Mouse (Mus musculus) ES-Bruce4 (cell line): ENCODE results near the gene Med29. TPM values are rescaled to one million over a fixed set of nuclear protein-coding genes. Genes with fewer than 3 reads are reported as not detected.

Experiments
- H3K27ac ChIP-seq: 2 replicates; pipeline ENCODE4 v1.5.1; 2012; ENCODE audit warnings: low read length, inconsistent platforms; ENCODE audit not compliant: insufficient read depth
- H3K27me3 ChIP-seq: 2 replicates; pipeline ENCODE4 v1.6.1; 2012; ENCODE audit warnings: mild to moderate bottlenecking, low read length, inconsistent platforms; ENCODE audit not compliant: control insufficient read depth, poor library complexity, insufficient read depth, severe bottlenecking
- H3K36me3 ChIP-seq: 2 replicates; pipeline ENCODE4 v1.6.1; 2012; ENCODE audit warnings: inconsistent platforms, mild to moderate bottlenecking, low read length, moderate library complexity; ENCODE audit not compliant: control insufficient read depth, poor library complexity, insufficient read depth, severe bottlenecking
- H3K4me1 ChIP-seq: one replicate; pipeline ENCODE4 v1.8.1; 2011; ENCODE audit warnings: low read length; ENCODE audit not compliant: control insufficient read depth, insufficient read depth
- H3K4me3 ChIP-seq: 2 replicates; pipeline ENCODE4 v1.5.1; 2011; ENCODE audit warnings: low read depth, mild to moderate bottlenecking, low read length
- H3K9ac ChIP-seq: 2 replicates; pipeline ENCODE4 v1.6.1; 2012; ENCODE audit warnings: low read depth, mild to moderate bottlenecking, inconsistent platforms; ENCODE audit not compliant: poor library complexity, severe bottlenecking
- H3K9me3 ChIP-seq: replicated peaks from 2 replicates; pipeline ENCODE4 v1.6.1; 2012; ENCODE audit warnings: mild to moderate bottlenecking, low read length, inconsistent platforms; ENCODE audit not compliant: control insufficient read depth, poor library complexity, insufficient read depth, severe bottlenecking
- CTCF ChIP-seq: IDR thresholded peaks from one replicate; pipeline ENCODE4 v1.8.1; 2011; ENCODE audit warnings: low read depth, low read length
- EP300 ChIP-seq: IDR thresholded peaks from 2 replicates; pipeline ENCODE4 v1.6.1; 2011; ENCODE audit warnings: low read depth, low read length; ENCODE audit not compliant: insufficient read depth
- POLR2A ChIP-seq: IDR thresholded peaks from one replicate; pipeline ENCODE4 v1.8.1; 2011; ENCODE audit warnings: low read length; ENCODE audit not compliant: insufficient read depth
- polyA plus RNA-seq: library from polyadenylated mRNA; stranded (reverse); fragments of >200 nt; gene quantifications from 2 replicates; pipeline ENCODE4 v1.2.4, GENCODE M21; 2011; ENCODE audit warnings: low read depth; ENCODE audit not compliant: missing spikeins, insufficient read depth, insufficient read length

Gene Med29
- polyA plus RNA-seq, 1 experiment, result 18.1 TPM

DNA sequence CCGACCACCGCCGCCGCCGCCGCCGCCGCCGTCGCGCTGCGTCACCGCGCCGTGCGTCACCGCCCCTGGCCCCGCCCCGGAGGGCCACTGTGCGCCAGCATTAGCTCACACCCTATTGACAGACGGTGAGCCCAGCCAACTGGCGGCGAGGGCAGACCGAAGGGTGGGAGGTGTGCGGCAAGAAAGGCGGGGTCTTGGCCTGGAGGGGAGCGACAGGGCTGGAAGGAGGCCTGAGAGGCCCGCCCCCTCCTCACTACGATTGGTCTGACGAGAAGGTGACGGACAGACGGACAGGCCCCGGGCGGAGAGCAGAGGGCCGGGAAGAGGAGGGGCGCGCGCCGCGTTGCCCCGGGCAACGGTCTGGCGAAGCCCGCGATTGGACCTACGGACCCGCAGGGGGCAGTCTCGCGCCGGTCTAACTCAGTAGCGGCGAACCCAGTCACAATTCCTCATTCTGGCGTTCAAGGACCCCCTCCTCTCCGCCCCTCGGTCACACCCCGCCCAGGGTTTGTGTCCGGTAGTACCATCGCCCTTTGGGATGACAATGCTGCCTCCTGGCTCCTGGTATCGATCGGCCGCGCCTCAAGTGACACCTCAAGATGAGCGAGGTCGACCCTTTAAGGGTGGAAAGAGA is 43.9 kb upstream of the Med29 start:
- Histone ChIP-seq H3K36me3 (peaks cover 7% of the 10 kb centered on the region; the same call in 1 of the 2 replicates), H3K4me3 (peak overlapping the region; percentile 79), H3K27ac (peak overlapping the region; percentile 39), H3K9ac (peak overlapping the region; percentile 97), H3K27me3 (no peaks in the 10 kb centered on the region), H3K4me1 (peaks cover 5% of the 10 kb centered on the region), H3K9me3 (no peaks in the 10 kb centered on the region)
- peak; percentile 65 for TF ChIP-seq CTCF
- TF ChIP-seq EP300, result no peak
- TF ChIP-seq POLR2A, result no peak

DNA sequence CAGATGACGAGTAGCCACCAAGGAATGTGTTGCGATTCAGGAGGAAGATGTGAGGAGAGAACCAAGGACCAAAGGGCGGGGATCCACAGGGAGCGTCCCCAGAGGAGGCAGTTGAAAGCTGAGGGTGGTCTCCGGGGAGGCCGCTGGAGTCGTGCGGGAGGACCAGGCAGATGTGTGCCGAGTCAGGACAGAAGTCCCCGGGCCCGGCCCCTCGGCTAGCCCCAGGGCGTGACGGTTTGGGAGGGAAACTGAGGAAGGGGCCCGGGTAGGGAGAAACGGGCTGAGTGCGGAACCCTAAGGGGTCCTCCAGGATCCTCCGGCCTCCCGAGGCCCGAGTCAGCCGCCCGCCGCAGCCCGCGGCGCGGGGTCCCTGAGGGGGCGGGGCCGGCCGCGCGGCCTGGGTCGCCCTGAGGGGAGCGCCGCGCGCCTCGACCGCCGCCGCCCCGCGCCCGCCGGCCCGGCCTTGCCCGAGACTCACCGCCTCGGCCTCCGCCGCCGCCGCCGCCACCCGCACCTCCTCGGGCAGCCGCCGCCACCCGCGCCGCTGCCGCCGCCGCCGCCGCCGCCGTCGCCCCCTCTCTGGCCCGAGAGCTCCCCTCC is 43.3 kb upstream of the Med29 start:
- H3K27ac ChIP-seq, result no peak overlapping the region
- H3K36me3 ChIP-seq, result peaks cover 7% of the 10 kb centered on the region; the same call in 1 of the 2 replicates
- no peaks in the 10 kb centered on the region for H3K9me3 ChIP-seq
- TF ChIP-seq CTCF (no peak), POLR2A (no peak), EP300 (no peak)
- peak overlapping the region; percentile 82 for H3K4me3 ChIP-seq
- peaks cover under 1% of the 10 kb centered on the region for H3K4me1 ChIP-seq
- H3K9ac ChIP-seq, result peak overlapping the region; percentile 97
- H3K27me3 ChIP-seq, result no peaks in the 10 kb centered on the region

DNA sequence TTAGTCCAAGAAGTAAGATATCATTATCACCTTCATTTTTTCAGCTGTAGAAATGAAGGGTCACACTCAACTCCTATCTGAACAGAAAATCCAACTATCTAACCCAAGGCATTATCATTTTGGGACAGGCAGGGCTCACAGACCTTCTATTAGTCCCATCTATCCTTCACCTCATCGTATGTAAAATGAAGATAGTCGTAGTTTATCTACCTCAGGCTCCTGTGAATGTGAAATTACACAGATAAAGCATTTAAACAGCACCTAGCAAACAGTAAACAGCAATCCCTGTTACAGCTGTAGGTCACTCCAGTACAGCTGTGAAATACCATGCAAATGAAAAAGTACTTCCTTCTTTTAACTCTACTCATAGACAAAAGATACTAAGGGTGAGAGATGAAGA is 39.7 kb upstream of the Med29 start:
- TF ChIP-seq POLR2A (no peak), EP300 (no peak), CTCF (no peak)
- H3K27ac ChIP-seq, result no peak overlapping the region
- H3K4me3 ChIP-seq, result no peak overlapping the region
- no peak overlapping the region for H3K9ac ChIP-seq
- H3K36me3 ChIP-seq, result peaks cover 10% of the 10 kb centered on the region
- H3K27me3 ChIP-seq, result no peaks in the 10 kb centered on the region
- H3K9me3 ChIP-seq, result no peaks in the 10 kb centered on the region
- no peaks in the 10 kb centered on the region for H3K4me1 ChIP-seq

DNA sequence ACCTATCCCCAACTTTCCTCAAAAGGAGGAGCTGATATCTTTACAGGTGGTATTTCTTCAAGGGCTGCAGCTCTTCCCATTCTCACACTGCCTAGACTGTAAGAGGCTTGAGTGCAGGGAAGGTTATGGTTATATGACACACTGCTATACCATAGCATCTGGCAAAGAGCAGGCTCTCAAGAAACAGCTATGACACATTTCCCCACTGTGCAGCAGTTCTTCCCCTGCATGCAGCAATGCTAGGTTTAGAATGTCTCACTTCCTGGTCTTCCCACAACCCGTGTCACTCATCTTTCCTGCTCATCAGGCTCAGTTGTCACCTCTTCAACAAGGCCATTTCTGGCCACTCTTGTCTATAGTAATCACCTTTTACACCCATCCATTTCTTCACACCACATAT is 38.0 kb upstream of the Med29 start:
- H3K27ac ChIP-seq, result no peak overlapping the region
- no peak for TF ChIP-seq CTCF
- no peak for TF ChIP-seq EP300
- TF ChIP-seq POLR2A, result no peak
- H3K4me3 ChIP-seq, result no peak overlapping the region
- H3K9me3 ChIP-seq, result no peaks in the 10 kb centered on the region
- H3K4me1 ChIP-seq, result no peaks in the 10 kb centered on the region
- no peaks in the 10 kb centered on the region for H3K27me3 ChIP-seq
- H3K36me3 ChIP-seq, result peaks cover 10% of the 10 kb centered on the region
- H3K9ac ChIP-seq, result no peak overlapping the region

DNA sequence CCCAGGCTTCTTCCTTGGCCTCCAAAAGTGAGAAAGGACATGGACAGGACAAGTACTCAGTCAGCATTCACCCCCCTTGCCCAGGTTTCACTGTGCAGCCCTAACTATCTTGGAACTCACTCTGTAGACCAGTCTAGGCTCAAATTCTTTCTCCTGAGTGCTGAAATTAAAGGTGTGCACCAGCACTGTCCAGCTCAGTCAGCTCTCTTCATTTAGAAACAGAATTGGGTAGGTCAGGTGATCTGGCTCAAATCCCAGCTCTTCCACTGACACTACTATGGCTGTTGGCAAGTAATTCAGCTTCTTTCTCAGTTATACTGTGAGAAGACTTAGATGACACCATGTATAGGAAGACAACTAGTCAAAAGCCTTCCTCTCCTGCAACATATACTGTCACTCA is 35.2 kb upstream of the Med29 start:
- TF ChIP-seq POLR2A (no peak), CTCF (no peak), EP300 (no peak)
- H3K36me3 ChIP-seq, result peaks cover 15% of the 10 kb centered on the region
- H3K9me3 ChIP-seq, result no peaks in the 10 kb centered on the region
- no peak overlapping the region for H3K27ac ChIP-seq
- H3K27me3 ChIP-seq, result no peaks in the 10 kb centered on the region
- no peaks in the 10 kb centered on the region for H3K4me1 ChIP-seq
- no peak overlapping the region for H3K9ac ChIP-seq
- no peak overlapping the region for H3K4me3 ChIP-seq

DNA sequence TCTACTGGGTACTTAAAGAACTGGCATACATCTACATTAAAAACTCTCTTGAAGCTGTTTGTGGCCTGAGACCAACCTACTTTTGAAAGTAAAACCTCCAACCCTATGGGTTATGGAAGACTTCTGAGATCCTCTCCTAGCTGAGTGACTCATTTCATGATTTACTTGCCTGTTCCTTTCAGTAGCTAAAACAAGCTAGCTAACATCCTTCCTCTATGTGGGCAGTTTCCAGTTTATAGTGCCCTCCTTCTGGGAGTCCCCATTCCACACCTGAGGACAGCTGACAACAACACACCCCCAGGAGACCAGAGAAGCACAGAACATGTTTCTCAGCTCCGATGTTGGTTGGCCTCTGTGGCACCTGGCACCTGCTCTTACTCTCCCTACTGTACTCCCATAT is 30.5 kb upstream of the Med29 start:
- TF ChIP-seq POLR2A, result no peak
- no peak for TF ChIP-seq CTCF
- Histone ChIP-seq H3K4me1 (peaks cover 3% of the 10 kb centered on the region), H3K27ac (no peak overlapping the region), H3K9ac (no peak overlapping the region), H3K4me3 (no peak overlapping the region), H3K27me3 (no peaks in the 10 kb centered on the region), H3K9me3 (no peaks in the 10 kb centered on the region), H3K36me3 (peaks cover 36% of the 10 kb centered on the region)
